In genomic region chr3:73065823-73066755, GRCm38 (mm10) we compare ENCODE assay signal across 9 mouse cellular contexts. TPM values are rescaled to one million over a fixed set of nuclear protein-coding genes. Genes with fewer than 3 reads are reported as not detected.
A peak's percentile ranks its signal among the peaks of the same experiment; 100 is the strongest.
DNase-seq lines count a peak whose midpoint lies in the region; ATAC-seq and TF ChIP-seq lines count a peak whose summit lies in the region.
"Had no signal": no experiment of that assay in that cellular context is flagged by ENCODE, and none has a peak within 500 bp of the region (broad histone marks: within the 10 kb centered on the region; RNA-seq: fewer than 3 reads in every experiment).

No protein-coding gene starts in this region.

- peak; percentile 90 for TF ChIP-seq CTCF in Patski (IDR thresholded peaks at IDR 0.05)
- peak; percentile 73 for TF ChIP-seq CTCF in cerebellum, adult 2 months (IDR thresholded peaks at IDR 0.05; ENCODE audit: borderline replicate concordance, insufficient read depth, low read depth, low read length)
- peak; percentile 88 for TF ChIP-seq CTCF in stomach, postnatal 0 days (IDR thresholded peaks at IDR 0.05; ENCODE audit: low read depth)

- H3K27me3 ChIP-seq in Patski: peaks cover 16% of the 10 kb centered on the region
- H3K27me3 ChIP-seq in cerebellum, adult 2 months (ENCODE audit: control insufficient read depth, insufficient read depth, low read length): no peaks in the 10 kb centered on the region
- H3K27me3 ChIP-seq in midbrain, embryonic 11.5 days (ENCODE audit: control insufficient read depth, insufficient read depth, low read length): no peaks in the 10 kb centered on the region
- H3K27me3 ChIP-seq in stomach, postnatal 0 days (ENCODE audit: control insufficient read depth, insufficient read depth, low read length): no peaks in the 10 kb centered on the region

- 9% methylated on average over 20 of the region's 20 CpGs for WGBS in cerebellum, adult 2 months
- WGBS in midbrain, embryonic 11.5 days: 11% methylated on average over 20 of the region's 20 CpGs
- 10% methylated on average over 20 of the region's 20 CpGs for WGBS in stomach, postnatal 0 days

- no peak for DNase-seq in Patski (ENCODE audit: low read depth, low spot score)
- peak; percentile 64 to 78 for DNase-seq in cerebellum, adult 2 months
- peak; percentile 66 for DNase-seq in forelimb bud, embryonic 11.5 days (ENCODE audit: low read depth, low spot score)
- peak; percentile 0 for DNase-seq in induced T-regulatory cell, adult 2 months (ENCODE audit: low read depth)
- peak; percentile 82 to 86 for DNase-seq in left cerebral cortex, postnatal 36 days (ENCODE audit: low spot score in 2 of 2)
- peak; percentile 97 for DNase-seq in midbrain, embryonic 11.5 days (ENCODE audit: low spot score, missing footprints)
- peak; percentile 66 for DNase-seq in stomach, postnatal 0 days (ENCODE audit: low spot score)
- DNase-seq in spleen, adult 12 weeks (ENCODE audit: low spot score): no peak

- CTCF ChIA-PET in Patski (lab: Charles Lee): interaction anchor here (0.8 to 1.7 kb wide), 6 partner anchors 10 to 71 kb away, joined by 3 to 7 read pairs (median 4); no protein-coding TSS in a partner anchor

- no peaks in the 10 kb centered on the region for H3K36me3 ChIP-seq in midbrain, embryonic 11.5 days (ENCODE audit: control insufficient read depth, insufficient read depth, low read length)
- H3K36me3 ChIP-seq in stomach, postnatal 0 days (ENCODE audit: control insufficient read depth, insufficient read depth, low read length): no peaks in the 10 kb centered on the region

- intact Hi-C loops in left cerebral cortex, postnatal 36 days (cut with DNase I): loop anchor here (5.0 kb wide), 1 partner anchor 336 kb away; no protein-coding TSS in a partner anchor

- peak; percentile 92 for ATAC-seq in Patski
- ATAC-seq in midbrain, embryonic 11.5 days (ENCODE audit: low FRiP score): peak; percentile 91
- ATAC-seq in stomach, postnatal 0 days (ENCODE audit: low FRiP score, low TSS enrichment): 0 out of 2 replicates have a peak, but pooled peaks have one; percentile 42

- H3K27ac ChIP-seq in cerebellum, adult 2 months (ENCODE audit: insufficient read depth, low read length): no peak overlapping the region
- no peak overlapping the region for H3K27ac ChIP-seq in midbrain, embryonic 11.5 days (ENCODE audit: low read depth, low read length)
- H3K27ac ChIP-seq in stomach, postnatal 0 days (replicated peaks): no peak overlapping the region
- H3K27ac ChIP-seq: macrophage had no signal

- H3K4me3 ChIP-seq in cerebellum, adult 2 months (replicated peaks; ENCODE audit: insufficient read depth, low read depth, low read length): peak overlapping the region; percentile 44
- H3K4me3 ChIP-seq in midbrain, embryonic 11.5 days (ENCODE audit: low read depth, low read length): peak overlapping the region; percentile 28
- H3K4me3 ChIP-seq in stomach, postnatal 0 days (ENCODE audit: low read depth, low read length): peak overlapping the region; percentile 30

- no peaks in the 10 kb centered on the region for H3K4me1 ChIP-seq in cerebellum, adult 2 months (ENCODE audit: control insufficient read depth, insufficient read depth, low read length)
- H3K4me1 ChIP-seq in midbrain, embryonic 11.5 days (ENCODE audit: control insufficient read depth, insufficient read depth, low read length): no peaks in the 10 kb centered on the region
- no peaks in the 10 kb centered on the region for H3K4me1 ChIP-seq in stomach, postnatal 0 days (replicated peaks; ENCODE audit: control insufficient read depth, insufficient read depth)

- in situ Hi-C loops in Patski (cut with MboI; ENCODE audit: low pct_unique_long_range_greater_than_20kb): no loop called here

- POLR2A ChIA-PET in Patski (lab: Charles Lee): interaction anchor here (0.7 to 0.8 kb wide), 2 partner anchors 15 to 273 kb away, joined by 3 to 5 read pairs; no protein-coding TSS in a partner anchor

- no peak for TF ChIP-seq EP300 in stomach, postnatal 0 days (optimal IDR thresholded peaks at IDR 0.05)

- peak overlapping the region; percentile 42 for H3K4me2 ChIP-seq in midbrain, embryonic 11.5 days
- H3K4me2 ChIP-seq in stomach, postnatal 0 days (replicated peaks; ENCODE audit: low read depth): peak overlapping the region; percentile 49

- H3K9ac ChIP-seq in midbrain, embryonic 11.5 days (ENCODE audit: low read length): peak overlapping the region; percentile 20; the same call in 1 of the 2 replicates
- no peak overlapping the region for H3K9ac ChIP-seq in stomach, postnatal 0 days (ENCODE audit: low read length)

- H3K9me3 ChIP-seq in midbrain, embryonic 11.5 days (ENCODE audit: control insufficient read depth, low read length): no peaks in the 10 kb centered on the region
- H3K9me3 ChIP-seq in stomach, postnatal 0 days (ENCODE audit: control insufficient read depth, low read length): no peaks in the 10 kb centered on the region

- TF ChIP-seq POLR2A in cerebellum, adult 2 months (IDR thresholded peaks at IDR 0.05; ENCODE audit: borderline replicate concordance, insufficient read depth, low read length): no peak

RNA-seq across cellular contexts. Expression of gene Slitrk3, which starts 8.5 kb away (rescaled TPM):
- not detected for polyA plus RNA-seq in Patski (2021)
- polyA plus RNA-seq in cerebellum, adult 2 months (2012; rRNA removed): 9.3 and 10.0 TPM in 2 replicates
- 10 to 100 TPM; 68.4 to 75.9 TPM for total RNA-seq in left cerebral cortex, postnatal 36 days (2021)
- 1.1 and 1.4 TPM in 2 replicates for polyA plus RNA-seq in midbrain, embryonic 11.5 days (2014; fragmentation: Nextera tagmentation; extraction: Ambion mirVana)
- polyA plus RNA-seq in stomach, postnatal 0 days (2015; fragmentation: Nextera tagmentation; extraction: Ambion mirVana): 1.3 and 2.1 TPM in 2 replicates
- polyA plus RNA-seq: macrophage had no signal

Comparison
In these comparisons a context has a peak if more than half of its experiments do, and no peak if none do; other contexts are left out.
1. ATAC-seq: peak in every context shown above with its lines; median percentile 92 in Patski; 91 in midbrain, embryonic 11.5 days; 42 in stomach, postnatal 0 days.
2. DNase-seq: peak in cerebellum, adult 2 months (2 of 2), forelimb bud, embryonic 11.5 days (single experiment), induced T-regulatory cell, adult 2 months (single experiment), left cerebral cortex, postnatal 36 days (2 of 2), midbrain, embryonic 11.5 days (single experiment) and stomach, postnatal 0 days (single experiment); none in Patski (single experiment) and spleen, adult 12 weeks (single experiment).
3. Peak in every context shown above with its lines, with median percentiles within 50 percentile points of each other: CTCF ChIP-seq and H3K4me3 ChIP-seq.